Mouse (Mus musculus): ENCODE results near the gene Kiss1r. TPM values are rescaled to one million over a fixed set of nuclear protein-coding genes. Genes with fewer than 3 reads are reported as not detected.
A peak's percentile ranks its signal among the peaks of the same experiment; 100 is the strongest.
"Not testable (repeated sequence)": the region's sequence is repeated elsewhere in the genome, so short reads cannot be mapped to it uniquely, and the experiment has no call there.

The Kiss1r gene
- 10 to 100 TPM in 1 of 2 experiments, 1 to 10 TPM in 1; 5.3 to 10.3 TPM for total RNA-seq (2021)
- long read RNA-seq, experiment 1, transcript Kiss1r-201 (5 exons, 3,163 nt) = major isoform, 5 of 15 reads
- long read RNA-seq, experiment 1, partial matches to known transcripts = 4 of 15 reads
- long read RNA-seq, experiment 1, other reads (novel, unspliced or antisense) = 5 of 15 reads
- long read RNA-seq, experiment 2, partial matches to known transcripts = 0 of 9 reads
- long read RNA-seq, experiment 2, other reads (novel, unspliced or antisense) = 5 of 9 reads

GRCm38 (mm10) chr10:79916808-79917531 is at the start of gene Kiss1r:
Kiss1r (plus strand) TSS chr10:79916971.
- DNase-seq (ENCODE audit: low spot score in 2 of 2) = peak; percentile 84 to 89

DNA sequence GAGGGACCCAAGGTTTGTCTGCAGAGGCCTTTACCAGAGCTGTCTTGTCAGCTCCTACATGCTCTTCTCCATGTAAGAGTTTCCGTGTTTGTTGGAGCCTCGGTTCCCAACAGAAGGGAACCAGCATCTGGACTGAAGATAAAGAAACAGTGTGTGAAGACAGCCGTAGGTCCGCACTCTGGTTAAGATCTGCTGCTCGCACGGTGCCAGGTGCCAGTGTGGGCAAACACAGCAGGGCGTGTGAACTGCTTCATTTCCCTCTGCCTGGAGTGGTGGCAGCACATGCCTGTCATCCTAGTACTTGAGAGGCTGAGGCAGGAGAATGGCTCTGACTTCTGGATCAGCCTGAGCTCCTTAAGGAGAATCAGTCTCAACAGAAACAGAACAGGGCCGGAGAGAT is 44.9 kb upstream of the Kiss1r start:
- no peak for DNase-seq (ENCODE audit: low spot score in 2 of 2)

- DNase-seq (ENCODE audit: low spot score in 2 of 2) = no peak
Observed at GRCm38 (mm10) chr10:79872862-79873261, 43.9 kb upstream of the Kiss1r start.

DNA sequence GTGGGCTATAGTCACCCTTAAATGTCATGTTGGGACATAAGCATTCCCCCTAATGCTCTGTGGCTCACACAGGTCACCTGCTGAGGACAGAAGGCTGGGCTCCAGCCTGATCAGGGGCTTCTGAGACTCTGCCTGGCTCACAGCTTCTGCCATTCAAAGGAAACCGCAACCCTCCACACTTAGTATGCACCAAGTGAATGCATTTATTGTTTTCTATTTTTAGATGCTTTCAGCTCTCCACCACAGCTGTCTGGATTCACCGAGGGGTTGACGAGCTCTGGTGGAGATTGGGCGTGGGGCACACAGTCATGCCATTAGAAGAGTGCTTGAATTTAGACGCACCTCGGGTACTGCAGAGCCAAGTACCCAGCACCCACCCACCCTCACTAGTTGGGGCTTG is 43.5 kb upstream of the Kiss1r start:
- DNase-seq (ENCODE audit: low spot score in 2 of 2) = no peak

- DNase-seq (ENCODE audit: low spot score in 2 of 2) = no peak
Observed at GRCm38 (mm10) chr10:79873715-79874289, 43.0 kb upstream of the Kiss1r start.

DNA sequence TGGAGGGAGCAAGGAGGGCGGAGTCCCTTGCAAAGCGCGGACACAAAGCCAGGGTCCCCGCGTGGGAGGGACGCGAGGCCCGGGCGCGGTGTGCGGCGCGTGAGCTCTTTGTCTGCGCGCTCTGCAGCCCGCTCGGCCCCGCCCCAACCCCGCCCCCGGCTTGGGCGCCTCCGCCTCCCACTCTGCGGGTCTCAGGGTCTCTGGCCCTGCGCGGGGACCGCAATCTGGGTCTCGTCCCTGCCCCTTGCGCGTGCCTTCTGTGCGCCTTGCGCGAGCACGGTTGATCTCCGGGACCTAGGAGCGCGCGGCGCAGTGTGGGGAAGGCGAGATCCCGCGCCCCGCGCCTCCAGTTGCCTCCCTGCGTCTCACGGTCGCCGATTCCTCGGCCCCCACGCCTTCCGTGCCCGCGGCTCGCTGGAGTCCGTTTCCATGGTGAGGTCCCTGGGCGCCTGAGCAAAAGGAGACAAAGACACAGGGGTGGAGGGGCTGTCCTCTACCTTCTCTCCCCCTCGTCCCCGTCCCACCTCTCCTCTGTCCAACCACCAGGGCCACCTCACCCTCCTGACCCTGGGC is 42.4 kb upstream of the Kiss1r start, which contains the start of the genes Prtn3 and Plppr3:
Prtn3 (plus strand) TSS at position 187 of the 573 bp plus-strand sequence.
Plppr3 (minus strand) TSS at position 345 of the 573 bp plus-strand sequence.
- no peak for DNase-seq (ENCODE audit: low spot score in 2 of 2)

- no peak for DNase-seq (ENCODE audit: low spot score in 2 of 2)
Observed at GRCm38 (mm10) chr10:79877174-79877573, 39.6 kb upstream of the Kiss1r start.

- no peak for DNase-seq (ENCODE audit: low spot score in 2 of 2)
Observed at GRCm38 (mm10) chr10:79877757-79878156, 39.0 kb upstream of the Kiss1r start.

DNA sequence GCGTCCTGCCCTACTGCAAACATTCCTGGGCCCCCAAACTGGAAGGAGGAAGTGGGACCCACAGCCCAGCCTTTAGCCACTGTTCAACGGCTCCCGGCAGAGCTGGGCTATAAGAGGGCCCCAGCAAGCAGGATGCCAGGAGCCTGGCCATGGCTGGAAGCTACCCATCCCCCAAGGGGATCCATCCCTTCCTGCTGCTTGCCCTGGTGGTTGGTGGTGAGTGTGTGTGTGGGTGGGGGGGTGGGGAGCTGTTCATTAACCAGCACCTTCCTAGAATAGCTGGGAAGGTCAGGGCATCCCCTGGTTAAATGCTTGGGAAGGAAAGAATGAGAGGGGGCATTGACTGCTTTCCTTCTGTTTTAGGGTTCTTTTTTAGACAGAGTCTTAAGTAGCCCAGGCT is 37.2 kb upstream of the Kiss1r start:
- DNase-seq (ENCODE audit: low spot score in 2 of 2) = no peak

DNA sequence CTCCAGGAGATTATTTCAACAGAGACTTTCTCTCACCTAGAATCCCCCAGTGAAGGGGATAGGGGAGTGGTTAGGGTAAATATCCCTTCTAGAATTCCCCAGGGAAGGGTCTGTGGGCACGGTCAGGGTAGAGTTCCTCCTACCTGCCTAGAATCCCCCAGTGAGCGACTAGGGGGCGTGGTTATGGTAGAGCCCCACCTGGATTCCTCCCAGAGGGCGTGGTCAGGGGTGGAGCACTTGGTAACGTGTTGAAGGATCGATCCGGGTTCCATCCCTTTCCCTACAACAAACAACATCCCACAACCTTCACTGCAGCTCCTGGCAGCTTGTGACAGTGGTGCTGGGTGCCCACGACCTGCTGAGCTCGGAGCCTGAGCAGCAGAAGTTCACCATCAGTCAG is 36.0 kb upstream of the Kiss1r start:
- DNase-seq (ENCODE audit: low spot score in 2 of 2) = no peak

DNA sequence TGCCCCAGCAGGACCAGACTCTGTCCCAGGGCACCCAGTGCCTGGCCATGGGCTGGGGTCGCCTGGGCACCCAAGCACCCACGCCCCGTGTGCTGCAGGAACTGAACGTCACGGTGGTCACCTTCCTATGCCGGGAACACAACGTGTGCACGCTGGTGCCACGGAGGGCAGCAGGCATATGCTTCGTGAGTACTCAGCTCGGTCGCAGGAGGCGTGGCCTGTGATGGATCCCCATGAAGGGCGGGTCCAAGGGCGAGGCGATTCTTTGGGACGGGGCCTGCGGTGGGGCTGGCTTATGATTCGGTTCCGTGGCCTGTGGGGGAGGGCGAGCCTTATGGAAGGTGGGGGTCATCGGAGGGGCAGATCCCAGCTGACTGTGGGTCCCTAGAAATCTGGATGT is 34.8 kb upstream of the Kiss1r start:
- DNase-seq (ENCODE audit: low spot score in 2 of 2) = no peak

DNA sequence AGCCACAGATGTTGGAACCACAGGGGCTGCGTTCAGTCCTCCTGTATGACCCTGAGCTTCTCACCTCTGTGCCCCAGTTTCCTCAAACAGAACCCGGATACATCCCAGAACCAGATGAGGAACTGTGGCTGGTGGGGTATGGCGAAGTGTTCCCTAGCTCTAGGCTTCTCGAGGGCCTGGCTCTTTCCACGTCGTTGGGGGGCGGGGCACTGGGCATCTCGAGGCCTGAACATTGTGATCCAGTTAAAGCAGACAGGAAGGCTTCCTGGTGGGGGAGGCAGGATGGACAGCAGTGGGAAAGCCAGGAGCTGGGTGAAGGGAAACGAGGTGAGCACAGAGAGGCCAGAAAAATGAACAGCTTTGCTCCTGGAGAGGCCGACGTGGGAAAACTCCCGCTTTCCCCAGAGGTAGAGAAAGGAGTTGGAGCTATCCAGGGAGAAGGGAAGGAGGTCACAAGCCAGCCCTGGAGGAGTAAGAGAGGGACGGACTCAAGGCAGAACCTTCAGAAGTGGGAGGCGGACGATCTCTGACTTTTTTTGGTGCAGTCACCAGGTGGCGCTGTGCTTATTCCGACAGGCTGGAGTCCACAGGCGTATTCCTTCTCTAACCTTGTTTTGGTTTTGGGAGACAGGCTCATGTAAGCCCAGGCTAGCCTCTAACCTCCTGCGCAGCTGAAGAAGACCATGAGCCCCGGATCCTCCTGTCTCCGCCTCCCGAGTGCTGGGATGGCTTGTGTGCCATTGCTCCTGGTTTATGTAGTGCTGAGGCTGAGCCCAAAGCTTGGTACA is 33.3 kb upstream of the Kiss1r start:
- DNase-seq (ENCODE audit: low spot score in 2 of 2) = peak; percentile 79 to 87

DNA sequence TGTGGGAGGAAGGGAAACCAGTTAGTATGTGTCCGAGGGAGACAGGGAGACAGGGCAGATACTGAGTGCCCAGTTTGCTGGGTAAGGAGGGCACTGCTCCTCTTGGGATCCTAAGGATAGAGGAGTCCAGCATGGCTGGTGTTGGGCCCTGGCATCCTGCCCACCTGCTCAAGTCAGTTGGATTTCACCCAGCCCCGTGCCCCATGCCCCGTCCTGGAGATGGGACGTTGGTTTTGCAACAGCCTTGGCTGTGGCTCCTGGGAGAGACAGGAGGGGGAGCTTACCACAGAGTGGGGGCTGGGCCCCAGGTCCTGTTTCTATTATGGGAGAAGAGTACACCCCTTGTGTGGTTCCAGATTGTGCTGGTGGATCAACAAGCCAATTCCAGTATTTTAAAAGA is 32.3 kb upstream of the Kiss1r start:
- no peak for DNase-seq (ENCODE audit: low spot score in 2 of 2)

DNA sequence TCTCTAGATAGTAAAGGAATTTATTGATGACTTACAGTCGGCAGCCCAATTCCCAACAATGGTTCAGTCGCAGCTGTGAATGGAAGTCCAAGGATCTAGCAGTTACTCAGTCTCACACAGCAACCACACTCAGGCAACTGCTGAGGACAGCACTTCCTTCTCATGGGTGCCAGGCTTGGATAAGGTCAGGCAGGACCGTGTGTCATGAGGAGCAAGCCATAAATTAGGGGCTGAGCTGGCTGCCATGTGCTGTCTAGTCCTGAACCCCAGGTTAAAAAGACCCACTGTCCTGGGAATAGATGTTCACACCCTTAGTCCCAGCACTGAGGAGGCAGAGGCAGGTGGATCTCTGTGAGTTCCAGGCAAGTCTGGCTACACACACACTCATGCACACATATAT is 31.8 kb upstream of the Kiss1r start:
- not testable (repeated sequence) for DNase-seq (ENCODE audit: low spot score in 2 of 2)

GRCm38 (mm10) chr10:79886054-79886453 is 30.7 kb upstream of the Kiss1r start, which contains the start of gene Elane:
Elane (plus strand) TSS chr10:79886247.
- DNase-seq (ENCODE audit: low spot score in 2 of 2) = no peak

DNA sequence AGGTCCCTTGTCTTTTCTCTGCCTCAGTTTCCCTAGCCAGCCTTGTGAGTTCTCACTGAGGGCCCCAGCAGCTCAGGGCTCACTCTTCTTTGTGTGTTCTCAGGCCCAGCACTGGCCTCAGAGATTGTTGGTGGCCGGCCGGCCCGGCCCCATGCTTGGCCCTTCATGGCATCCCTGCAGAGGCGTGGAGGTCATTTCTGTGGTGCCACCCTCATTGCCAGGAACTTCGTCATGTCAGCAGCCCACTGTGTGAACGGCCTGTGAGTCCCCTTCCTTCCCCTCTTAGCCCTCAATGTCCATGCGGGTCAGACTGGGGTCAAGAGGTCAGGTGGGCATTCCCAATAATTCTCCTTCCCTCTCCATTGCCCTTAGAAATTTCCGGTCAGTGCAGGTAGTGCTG is 30.2 kb upstream of the Kiss1r start:
- DNase-seq (ENCODE audit: low spot score in 2 of 2) = no peak

DNA sequence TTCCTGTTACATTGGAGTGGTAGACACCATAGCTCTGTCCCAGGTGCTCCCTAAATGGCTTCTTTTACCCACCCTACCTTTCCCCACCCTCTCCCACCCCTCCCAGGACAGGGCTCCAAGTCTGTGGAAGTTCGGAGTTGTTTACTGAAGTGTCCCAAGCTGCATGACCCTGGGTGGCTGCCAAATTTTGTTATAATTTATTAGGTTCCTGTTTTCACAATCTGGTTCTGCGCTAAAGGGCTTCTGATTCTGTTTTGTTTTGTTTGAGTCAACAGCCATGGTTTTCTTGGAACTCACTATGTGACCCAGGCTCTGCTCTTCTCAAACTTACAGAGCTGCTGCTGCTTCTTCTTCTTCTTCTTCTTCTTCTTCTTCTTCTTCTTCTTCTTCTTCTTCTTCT is 27.4 kb upstream of the Kiss1r start:
- no peak for DNase-seq (ENCODE audit: low spot score in 2 of 2)

DNA sequence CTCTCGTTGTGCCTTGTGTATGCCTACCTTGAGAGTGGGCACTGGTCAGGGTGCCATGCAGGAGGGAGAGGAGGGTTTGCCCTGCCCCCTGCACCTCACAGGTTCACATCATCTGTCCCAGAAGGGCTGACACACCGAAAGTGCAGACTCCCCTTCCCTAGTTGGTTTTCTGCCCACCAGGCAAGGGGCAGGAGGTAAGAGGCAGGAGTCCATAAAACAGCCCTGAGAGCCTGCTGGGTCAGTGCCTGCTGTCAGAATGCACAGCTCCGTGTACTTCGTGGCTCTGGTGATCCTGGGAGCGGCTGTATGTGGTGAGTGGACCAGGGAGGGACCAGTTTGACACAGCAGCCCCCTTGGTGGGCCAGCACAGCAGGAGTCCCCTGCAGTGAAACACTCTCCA is 26.1 kb upstream of the Kiss1r start, which contains the start of gene Cfd:
Cfd (plus strand) TSS at position 184 of the 400 bp plus-strand sequence.
- DNase-seq (ENCODE audit: low spot score in 2 of 2) = no peak

- peak; percentile 78 to 85 for DNase-seq (ENCODE audit: low spot score in 2 of 2)
Observed at GRCm38 (mm10) chr10:79892451-79893118, 24.2 kb upstream of the Kiss1r start.

- DNase-seq (ENCODE audit: low spot score in 2 of 2) = no peak
Observed at GRCm38 (mm10) chr10:79896306-79896705, 20.5 kb upstream of the Kiss1r start.
